Mouse (Mus musculus) megakaryocyte, embryonic 14.5 days (primary cell): ENCODE data around the gene Frrs1l.

ENCODE experiments used
- FLI1 ChIP-seq: IDR thresholded peaks from 2 replicates; pipeline ENCODE4 v1.6.1; 2012; ENCODE audit warnings: low read length, inconsistent platforms, mixed read lengths
- GATA1 ChIP-seq: IDR thresholded peaks from 3 replicates; pipeline ENCODE4 v1.6.1; 2012; ENCODE audit warnings: mixed read lengths, low read length, inconsistent platforms, borderline replicate concordance

GRCm38 (mm10) chr4:56933154-56933553 is 57.0 kb downstream of the Frrs1l start:
- TF ChIP-seq GATA1 = no peak
- TF ChIP-seq FLI1 = no peak
